Mouse (Mus musculus): ENCODE results near the gene Akr1b3.

- TF ChIP-seq CTCF (IDR thresholded peaks at IDR 0.05; ENCODE audit: low read depth) (no peak), EP300 (IDR thresholded peaks at IDR 0.05; ENCODE audit: low read depth) (no peak)
Measured at GRCm38 (mm10) chr6:34304675-34305241, 12.5 kb downstream of the Akr1b3 start.
